8 mouse cellular contexts compared by ENCODE assay signal in genomic region chr5:135544032-135544558, GRCm38 (mm10). TPM values are rescaled to one million over a fixed set of nuclear protein-coding genes. Genes with fewer than 3 reads are reported as not detected.
DNase-seq lines count a peak whose midpoint lies in the region; ATAC-seq and TF ChIP-seq lines count a peak whose summit lies in the region.

No protein-coding gene starts in this region.

- H3K4me3 ChIP-seq in forebrain, postnatal 0 days (ENCODE audit: low read depth, low read length) = peak overlapping the region; percentile 79
- H3K4me3 ChIP-seq in hindbrain, embryonic 15.5 days = peak overlapping the region; percentile 80
- peak overlapping the region; percentile 69 for H3K4me3 ChIP-seq in lung, embryonic 14.5 days (ENCODE audit: low read depth, low read length)
- H3K4me3 ChIP-seq in stomach, embryonic 14.5 days (ENCODE audit: low read depth, low read length) = peak overlapping the region; percentile 74

- no peaks in the 10 kb centered on the region for H3K27me3 ChIP-seq in forebrain, postnatal 0 days (ENCODE audit: insufficient read depth, low read length)
- no peaks in the 10 kb centered on the region for H3K27me3 ChIP-seq in hindbrain, embryonic 15.5 days
- no peaks in the 10 kb centered on the region for H3K27me3 ChIP-seq in lung, embryonic 14.5 days (ENCODE audit: insufficient read depth, low read length)
- 0 out of 2 replicates have a peak, but pooled peaks cover 3% of the 10 kb centered on the region for H3K27me3 ChIP-seq in stomach, embryonic 14.5 days (ENCODE audit: control insufficient read depth, insufficient read depth, low read length)

- peak overlapping the region; percentile 63 for H3K9ac ChIP-seq in forebrain, postnatal 0 days
- peak overlapping the region; percentile 73 for H3K9ac ChIP-seq in hindbrain, embryonic 15.5 days
- peak overlapping the region; percentile 52 for H3K9ac ChIP-seq in lung, embryonic 14.5 days
- 0 out of 2 replicates have a peak overlapping the region, but pooled peaks have one; percentile 51 for H3K9ac ChIP-seq in stomach, embryonic 14.5 days (replicated peaks; ENCODE audit: low read depth, low read length)

- H3K4me2 ChIP-seq in forebrain, postnatal 0 days (ENCODE audit: low read depth) = peak overlapping the region; percentile 98
- peak overlapping the region; percentile 96 for H3K4me2 ChIP-seq in hindbrain, embryonic 15.5 days
- peak overlapping the region; percentile 98 for H3K4me2 ChIP-seq in lung, embryonic 14.5 days
- H3K4me2 ChIP-seq in stomach, embryonic 14.5 days (replicated peaks; ENCODE audit: low read depth, low read length) = peak overlapping the region; percentile 97

- H3K27ac ChIP-seq in forebrain, postnatal 0 days (ENCODE audit: low read depth, low read length) = no peak overlapping the region
- no peak overlapping the region; the same call in 1 of the 2 replicates for H3K27ac ChIP-seq in hindbrain, embryonic 15.5 days (replicated peaks)
- no peak overlapping the region for H3K27ac ChIP-seq in lung, embryonic 14.5 days (ENCODE audit: low read depth)
- no peak overlapping the region for H3K27ac ChIP-seq in stomach, embryonic 14.5 days (ENCODE audit: low read length)

- TF ChIP-seq POLR2A in brain, embryonic 14.5 days (IDR thresholded peaks at IDR 0.05; ENCODE audit: borderline replicate concordance, extremely low read depth, insufficient read depth, insufficient read length, poor library complexity, severe bottlenecking) = no peak

- 0 out of 2 replicates have a peak, but pooled peaks cover 6% of the 10 kb centered on the region for H3K4me1 ChIP-seq in forebrain, postnatal 0 days (ENCODE audit: insufficient read depth)
- H3K4me1 ChIP-seq in hindbrain, embryonic 15.5 days (replicated peaks) = peaks cover 16% of the 10 kb centered on the region
- peaks cover 5% of the 10 kb centered on the region; the same call in 1 of the 2 replicates for H3K4me1 ChIP-seq in lung, embryonic 14.5 days (ENCODE audit: insufficient read depth)
- peaks cover 5% of the 10 kb centered on the region; the same call in 1 of the 2 replicates for H3K4me1 ChIP-seq in stomach, embryonic 14.5 days (ENCODE audit: control insufficient read depth, insufficient read depth, low read length)

- no peaks in the 10 kb centered on the region for H3K36me3 ChIP-seq in forebrain, postnatal 0 days (ENCODE audit: insufficient read depth)
- no peaks in the 10 kb centered on the region for H3K36me3 ChIP-seq in hindbrain, embryonic 15.5 days
- no peaks in the 10 kb centered on the region for H3K36me3 ChIP-seq in lung, embryonic 14.5 days (ENCODE audit: insufficient read depth)
- no peaks in the 10 kb centered on the region for H3K36me3 ChIP-seq in stomach, embryonic 14.5 days (ENCODE audit: control insufficient read depth, insufficient read depth, low read length)

- no peak for ATAC-seq in forebrain, postnatal 0 days
- no peak for ATAC-seq in hindbrain, embryonic 15.5 days (ENCODE audit: low FRiP score, low read depth)
- no peak for ATAC-seq in lung, embryonic 14.5 days (ENCODE audit: insufficient read depth)
- ATAC-seq in stomach, embryonic 14.5 days (ENCODE audit: insufficient number of reproducible peaks, insufficient read depth, low FRiP score, low read depth) = no peak
- ATAC-seq in megakaryocyte progenitor cell, adult 5-6 weeks (replicated peaks; ENCODE audit: poor library complexity) = no peak

- DNase-seq in heart, adult 11 months = peak; percentile 96
- no peak for DNase-seq in heart, postnatal 25 days (ENCODE audit: low spot score)
- peak; percentile 23 for DNase-seq in brain, embryonic 14.5 days (ENCODE audit: low read depth)
- peak; percentile 26 for DNase-seq in forebrain, postnatal 0 days
- peak; percentile 68 for DNase-seq in lung, embryonic 14.5 days

- WGBS in forebrain, postnatal 0 days = 3% methylated on average over 15 of the region's 15 CpGs
- WGBS in hindbrain, embryonic 15.5 days = 2% methylated on average over 15 of the region's 15 CpGs
- WGBS in lung, embryonic 14.5 days = 3% methylated on average over 15 of the region's 15 CpGs
- 4% methylated on average over 15 of the region's 15 CpGs for WGBS in stomach, embryonic 14.5 days

- TF ChIP-seq CTCF in brain, embryonic 14.5 days (IDR thresholded peaks at IDR 0.05; ENCODE audit: borderline replicate concordance, extremely low read depth, insufficient read depth, insufficient read length) = no peak
- TF ChIP-seq CTCF in forebrain, postnatal 0 days (IDR thresholded peaks at IDR 0.05; ENCODE audit: low read depth) = no peak
- no peak for TF ChIP-seq CTCF in lung, embryonic 14.5 days (IDR thresholded peaks at IDR 0.05; ENCODE audit: low read depth)

- intact Hi-C loops in heart, postnatal 25 days (cut with DNase I) = no loop called here

- H3K9me3 ChIP-seq in forebrain, postnatal 0 days (ENCODE audit: low read length) = no peaks in the 10 kb centered on the region
- no peaks in the 10 kb centered on the region for H3K9me3 ChIP-seq in hindbrain, embryonic 15.5 days
- H3K9me3 ChIP-seq in lung, embryonic 14.5 days (ENCODE audit: low read depth, low read length) = no peaks in the 10 kb centered on the region
- no peaks in the 10 kb centered on the region for H3K9me3 ChIP-seq in stomach, embryonic 14.5 days (ENCODE audit: control insufficient read depth, low read depth, low read length)

RNA-seq across cellular contexts. Expression of gene Hip1, which starts 0.8 kb away (rescaled TPM):
- 10 to 100 TPM; 30.0 to 36.0 TPM for total RNA-seq in heart, postnatal 25 days (2021)
- polyA plus RNA-seq in brain, embryonic 14.5 days (2012; rRNA removed) = 44.0 and 58.5 TPM in 2 replicates
- 73.6 and 91.1 TPM in 2 replicates for total RNA-seq in forebrain, postnatal 0 days (2014; rRNA removed)
- polyA plus RNA-seq in forebrain, postnatal 0 days (2015; fragmentation: Nextera tagmentation; extraction: Ambion mirVana) = 12.9 and 22.5 TPM in 2 replicates
- 39.1 and 39.7 TPM in 2 replicates for polyA plus RNA-seq in hindbrain, embryonic 15.5 days (2015; fragmentation: Nextera tagmentation; extraction: Ambion mirVana)
- polyA plus RNA-seq in lung, embryonic 14.5 days (2014; fragmentation: Nextera tagmentation; extraction: Ambion mirVana) = 48.8 and 49.4 TPM in 2 replicates
- polyA plus RNA-seq in stomach, embryonic 14.5 days (2014; fragmentation: Nextera tagmentation; extraction: Ambion mirVana) = 41.0 and 46.9 TPM in 2 replicates
- 6.9 and 8.6 TPM in 2 replicates for total RNA-seq in megakaryocyte progenitor cell, adult 5-6 weeks (2015)
- total RNA-seq in megakaryocyte progenitor cell, adult 5-6 weeks (2017) = 9.4 and 10.6 TPM in 2 replicates

RNA-seq across cellular contexts. Expression of gene Ccl26, which starts 19.3 kb away (rescaled TPM):
- not detected for total RNA-seq in heart, postnatal 25 days (2021)
- polyA plus RNA-seq in brain, embryonic 14.5 days (2012; rRNA removed) = not detected in 2 replicates
- not detected in 2 replicates for total RNA-seq in forebrain, postnatal 0 days (2014; rRNA removed)
- polyA plus RNA-seq in forebrain, postnatal 0 days (2015; fragmentation: Nextera tagmentation; extraction: Ambion mirVana) = not detected in 2 replicates
- polyA plus RNA-seq in hindbrain, embryonic 15.5 days (2015; fragmentation: Nextera tagmentation; extraction: Ambion mirVana) = not detected in 2 replicates
- not detected in 2 replicates for polyA plus RNA-seq in lung, embryonic 14.5 days (2014; fragmentation: Nextera tagmentation; extraction: Ambion mirVana)
- polyA plus RNA-seq in stomach, embryonic 14.5 days (2014; fragmentation: Nextera tagmentation; extraction: Ambion mirVana) = not detected in 2 replicates
- total RNA-seq in megakaryocyte progenitor cell, adult 5-6 weeks (2015) = not detected in 2 replicates
- total RNA-seq in megakaryocyte progenitor cell, adult 5-6 weeks (2017) = not detected in 2 replicates

RNA-seq across cellular contexts. Expression of gene Ccl24, which starts 28.8 kb away (rescaled TPM):
- 1 to 10 TPM; 2.1 to 2.2 TPM for total RNA-seq in heart, postnatal 25 days (2021)
- 0.97 and 1.3 TPM in 2 replicates for polyA plus RNA-seq in brain, embryonic 14.5 days (2012; rRNA removed)
- 0.62 and 2.4 TPM in 2 replicates for total RNA-seq in forebrain, postnatal 0 days (2014; rRNA removed)
- polyA plus RNA-seq in forebrain, postnatal 0 days (2015; fragmentation: Nextera tagmentation; extraction: Ambion mirVana) = 2.4 and 2.7 TPM in 2 replicates
- polyA plus RNA-seq in hindbrain, embryonic 15.5 days (2015; fragmentation: Nextera tagmentation; extraction: Ambion mirVana) = 2.6 and 2.9 TPM in 2 replicates
- 2.5 and 3.1 TPM in 2 replicates for polyA plus RNA-seq in lung, embryonic 14.5 days (2014; fragmentation: Nextera tagmentation; extraction: Ambion mirVana)
- 1.9 and 3.6 TPM in 2 replicates for polyA plus RNA-seq in stomach, embryonic 14.5 days (2014; fragmentation: Nextera tagmentation; extraction: Ambion mirVana)
- 0.56 and 1.1 TPM in 2 replicates for total RNA-seq in megakaryocyte progenitor cell, adult 5-6 weeks (2015)
- not detected in 2 replicates for total RNA-seq in megakaryocyte progenitor cell, adult 5-6 weeks (2017)
